Mouse (Mus musculus): ENCODE measurements around the gene Yjefn3.

DNA sequence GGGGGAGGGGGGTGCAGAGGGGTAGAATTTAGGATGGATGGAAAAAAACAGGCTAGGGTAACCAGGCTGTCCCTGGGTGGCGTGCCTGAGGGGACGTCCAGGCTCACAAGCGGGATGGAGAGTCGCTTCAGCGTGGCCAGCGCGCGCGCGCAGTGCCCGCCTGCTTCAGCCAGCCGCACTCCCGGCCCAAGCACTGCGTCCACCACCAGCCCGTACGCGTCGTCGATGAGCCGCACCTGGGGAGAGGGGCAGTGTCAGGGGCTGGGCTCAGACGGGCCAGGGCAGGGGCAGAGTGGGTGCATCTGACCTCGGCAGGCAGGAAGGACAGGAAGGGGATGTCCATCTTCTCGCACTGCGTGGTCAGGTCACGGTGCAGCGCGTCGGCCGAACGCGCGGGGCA lies 13.6 kb downstream of the Yjefn3 start:
- TF ChIP-seq CTCF (IDR thresholded peaks at IDR 0.05): no peak
- no peak for TF ChIP-seq POLR2A (IDR thresholded peaks at IDR 0.05; ENCODE audit: insufficient read depth, low read depth, low read length)
- TF ChIP-seq EP300 (IDR thresholded peaks at IDR 0.05; ENCODE audit: insufficient read depth, low read depth, low read length): no peak
